Mouse (Mus musculus): ENCODE measurements around the gene Arhgap28. TPM values are rescaled to one million over a fixed set of nuclear protein-coding genes. Genes with fewer than 3 reads are reported as not detected.

Arhgap28 gene
- polyA plus RNA-seq, 1 experiment from 2014 or later: 5.7 TPM

DNA sequence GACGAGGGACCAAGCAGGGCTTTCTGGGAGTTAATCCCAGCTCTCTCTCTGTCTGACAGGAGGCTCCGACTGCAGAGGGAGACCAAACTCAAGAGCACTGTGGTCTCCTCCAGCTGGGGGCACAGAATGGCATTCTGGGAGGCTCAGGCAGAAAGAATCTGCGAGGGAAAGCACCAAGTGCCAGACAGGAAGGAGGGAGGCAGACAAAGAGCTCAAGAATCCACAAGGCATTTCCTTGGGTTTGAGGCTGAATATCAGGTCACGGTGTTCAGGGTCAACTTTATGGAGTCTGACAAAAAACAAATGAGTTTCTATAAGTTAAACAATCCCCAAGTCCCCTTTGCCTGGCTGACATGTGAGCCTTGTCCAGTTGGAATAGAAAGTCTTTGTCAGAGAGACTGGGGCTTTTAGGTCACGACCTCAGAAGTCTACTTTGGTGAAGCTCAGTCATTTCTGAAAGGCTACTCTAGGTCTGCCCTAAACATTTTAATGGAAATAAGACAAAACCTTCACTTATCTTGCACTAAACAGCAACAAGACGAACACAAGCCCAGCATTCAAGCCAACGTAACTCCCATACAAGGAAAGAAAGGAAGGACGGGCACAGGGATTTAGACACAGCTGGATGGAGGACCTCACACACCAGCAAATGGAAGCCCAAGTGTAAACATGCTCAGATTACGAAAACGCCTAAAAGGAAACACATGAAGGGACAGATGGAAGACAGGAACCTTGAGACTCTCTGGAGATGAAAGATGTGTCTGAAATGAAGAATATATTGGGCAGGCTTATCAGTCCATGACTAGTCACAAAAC lies 47.8 kb downstream of the Arhgap28 start:
- 39% methylated on average over 10 of the region's 10 CpGs for WGBS
- no peak for ATAC-seq (ENCODE audit: low FRiP score, low TSS enrichment)
- TF ChIP-seq CTCF (IDR thresholded peaks at IDR 0.05; ENCODE audit: low read depth): 0 out of 2 replicates have a peak, but pooled peaks have one; percentile 8
- TF ChIP-seq EP300 (optimal IDR thresholded peaks at IDR 0.05): no peak
- H3K9ac ChIP-seq (ENCODE audit: low read length): no peak overlapping the region
- H3K27ac ChIP-seq (replicated peaks): peak overlapping the region; percentile 56; the same call in 1 of the 2 replicates
- no peak for DNase-seq (ENCODE audit: low spot score)
- no peaks in the 10 kb centered on the region for H3K27me3 ChIP-seq (ENCODE audit: control insufficient read depth, insufficient read depth, low read length)
- H3K9me3 ChIP-seq (ENCODE audit: control insufficient read depth, low read length): no peaks in the 10 kb centered on the region
- no peaks in the 10 kb centered on the region for H3K36me3 ChIP-seq (ENCODE audit: control insufficient read depth, insufficient read depth, low read length)
- H3K4me3 ChIP-seq (ENCODE audit: low read depth, low read length): no peak overlapping the region
- H3K4me2 ChIP-seq (replicated peaks; ENCODE audit: low read depth): no peak overlapping the region
- peaks cover 5% of the 10 kb centered on the region for H3K4me1 ChIP-seq (replicated peaks; ENCODE audit: control insufficient read depth, insufficient read depth)

DNA sequence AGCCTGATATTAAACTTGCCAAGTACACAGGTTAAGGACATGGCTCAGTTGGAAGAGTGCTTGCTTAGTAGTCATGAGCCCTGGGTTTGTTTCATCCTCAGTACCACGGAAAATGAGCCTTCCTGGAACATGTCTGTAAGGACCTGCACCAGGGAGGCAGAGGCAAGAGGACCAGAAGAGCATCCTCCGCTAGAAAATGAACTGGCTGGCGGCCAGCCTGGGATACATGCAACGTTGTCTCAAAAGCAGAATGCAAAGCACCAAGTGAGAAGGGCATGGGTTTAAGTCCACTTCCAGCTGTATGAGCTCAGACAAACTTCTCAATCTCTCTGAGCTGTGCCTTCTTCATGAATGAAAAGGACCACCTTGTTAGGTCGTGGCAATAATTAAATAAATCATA lies 49.0 kb downstream of the Arhgap28 start:
- no peak for ATAC-seq (ENCODE audit: low FRiP score, low TSS enrichment)
- Histone ChIP-seq H3K9me3 (ENCODE audit: control insufficient read depth, low read length) (no peaks in the 10 kb centered on the region), H3K4me2 (replicated peaks; ENCODE audit: low read depth) (0 out of 2 replicates have a peak overlapping the region, but pooled peaks have one; percentile 12), H3K36me3 (ENCODE audit: control insufficient read depth, insufficient read depth, low read length) (no peaks in the 10 kb centered on the region), H3K4me1 (replicated peaks; ENCODE audit: control insufficient read depth, insufficient read depth) (peaks cover 5% of the 10 kb centered on the region), H3K4me3 (ENCODE audit: low read depth, low read length) (0 out of 2 replicates have a peak overlapping the region, but pooled peaks have one; percentile 3), H3K9ac (ENCODE audit: low read length) (no peak overlapping the region), H3K27ac (replicated peaks) (no peak overlapping the region), H3K27me3 (ENCODE audit: control insufficient read depth, insufficient read depth, low read length) (no peaks in the 10 kb centered on the region)
- no peak for DNase-seq (ENCODE audit: low spot score)
- no peak for TF ChIP-seq CTCF (IDR thresholded peaks at IDR 0.05; ENCODE audit: low read depth)
- TF ChIP-seq EP300 (optimal IDR thresholded peaks at IDR 0.05): no peak
- 55% methylated on average over 5 of the region's 5 CpGs for WGBS

DNA sequence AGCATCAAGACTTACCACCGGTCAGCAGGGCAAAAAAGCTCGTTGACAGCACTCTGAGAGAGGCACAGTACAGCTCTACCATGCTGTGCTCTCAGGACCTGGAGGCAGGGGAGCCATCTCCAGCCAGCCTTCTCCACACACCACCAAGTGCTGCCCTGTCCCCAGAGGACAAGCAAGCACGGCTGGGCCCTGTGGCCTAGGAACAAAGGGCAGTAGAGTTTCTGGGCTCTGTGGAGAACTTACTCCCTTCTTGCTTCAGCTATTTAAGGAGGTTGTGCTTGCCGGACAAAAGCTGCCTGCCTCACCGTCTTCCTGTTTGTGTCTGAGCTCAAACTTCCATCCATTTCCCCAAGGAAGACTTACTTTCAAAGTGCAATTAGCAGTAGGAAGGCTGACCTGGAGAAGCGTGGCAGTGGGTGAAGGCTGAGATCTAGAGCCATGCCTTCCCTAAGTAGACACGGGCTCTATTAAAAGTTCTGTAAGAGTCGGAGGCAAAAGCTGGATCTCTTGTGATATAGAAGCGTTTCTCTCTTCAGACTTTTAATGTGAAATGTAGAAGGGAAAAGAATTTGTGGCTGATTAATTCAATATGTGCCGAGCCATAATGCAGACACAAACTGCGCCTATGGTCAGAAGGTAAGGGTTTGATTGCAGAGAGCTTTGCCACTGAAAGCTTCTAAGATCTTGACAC lies 53.3 kb downstream of the Arhgap28 start:
- 32% methylated on average over 11 of the region's 11 CpGs for WGBS
- Histone ChIP-seq H3K9ac (ENCODE audit: low read length) (peak overlapping the region; percentile 32), H3K4me2 (replicated peaks; ENCODE audit: low read depth) (peak overlapping the region; percentile 35), H3K36me3 (ENCODE audit: control insufficient read depth, insufficient read depth, low read length) (no peaks in the 10 kb centered on the region), H3K4me1 (replicated peaks; ENCODE audit: control insufficient read depth, insufficient read depth) (peaks cover 5% of the 10 kb centered on the region), H3K9me3 (ENCODE audit: control insufficient read depth, low read length) (no peaks in the 10 kb centered on the region), H3K27me3 (ENCODE audit: control insufficient read depth, insufficient read depth, low read length) (no peaks in the 10 kb centered on the region), H3K27ac (replicated peaks) (peak overlapping the region; percentile 80), H3K4me3 (ENCODE audit: low read depth, low read length) (peak overlapping the region; percentile 17)
- DNase-seq (ENCODE audit: low spot score) (no peak), ATAC-seq (ENCODE audit: low FRiP score, low TSS enrichment) (no peak)
- no peak for TF ChIP-seq EP300 (optimal IDR thresholded peaks at IDR 0.05)
- TF ChIP-seq CTCF (IDR thresholded peaks at IDR 0.05; ENCODE audit: low read depth): no peak

DNA sequence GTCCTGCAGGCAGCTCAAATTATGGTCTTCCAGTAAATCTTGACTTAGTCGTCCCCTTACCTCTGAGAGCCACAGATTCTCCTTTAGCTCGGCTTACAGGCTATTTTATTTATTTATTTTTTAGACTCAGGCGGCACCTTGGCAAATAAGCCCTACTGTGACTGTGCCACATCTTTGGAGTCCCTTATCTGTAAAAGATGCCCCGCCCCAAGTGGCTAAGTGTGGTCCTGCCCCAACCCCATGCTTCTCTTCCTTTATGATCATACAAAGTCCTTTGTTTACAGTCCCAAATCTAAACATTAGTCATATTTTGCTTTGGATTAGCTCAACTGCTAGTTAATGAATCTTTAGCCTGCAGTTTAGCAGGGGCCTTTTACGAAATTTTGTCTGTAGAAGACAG lies 55.3 kb downstream of the Arhgap28 start:
- Histone ChIP-seq H3K4me1 (replicated peaks; ENCODE audit: control insufficient read depth, insufficient read depth) (peaks cover under 1% of the 10 kb centered on the region; the same call in 1 of the 2 replicates), H3K27me3 (ENCODE audit: control insufficient read depth, insufficient read depth, low read length) (no peaks in the 10 kb centered on the region), H3K27ac (replicated peaks) (no peak overlapping the region), H3K36me3 (ENCODE audit: control insufficient read depth, insufficient read depth, low read length) (no peaks in the 10 kb centered on the region), H3K4me2 (replicated peaks; ENCODE audit: low read depth) (no peak overlapping the region), H3K4me3 (ENCODE audit: low read depth, low read length) (no peak overlapping the region), H3K9me3 (ENCODE audit: control insufficient read depth, low read length) (no peaks in the 10 kb centered on the region), H3K9ac (ENCODE audit: low read length) (no peak overlapping the region)
- ATAC-seq (ENCODE audit: low FRiP score, low TSS enrichment) (peak; percentile 53; the same call in 1 of the 2 replicates), DNase-seq (ENCODE audit: low spot score) (no peak)
- TF ChIP-seq EP300 (optimal IDR thresholded peaks at IDR 0.05): no peak
- TF ChIP-seq CTCF (IDR thresholded peaks at IDR 0.05; ENCODE audit: low read depth): 0 out of 2 replicates have a peak, but pooled peaks have one; percentile 13
- 28% methylated on average over 5 of the region's 5 CpGs for WGBS

DNA sequence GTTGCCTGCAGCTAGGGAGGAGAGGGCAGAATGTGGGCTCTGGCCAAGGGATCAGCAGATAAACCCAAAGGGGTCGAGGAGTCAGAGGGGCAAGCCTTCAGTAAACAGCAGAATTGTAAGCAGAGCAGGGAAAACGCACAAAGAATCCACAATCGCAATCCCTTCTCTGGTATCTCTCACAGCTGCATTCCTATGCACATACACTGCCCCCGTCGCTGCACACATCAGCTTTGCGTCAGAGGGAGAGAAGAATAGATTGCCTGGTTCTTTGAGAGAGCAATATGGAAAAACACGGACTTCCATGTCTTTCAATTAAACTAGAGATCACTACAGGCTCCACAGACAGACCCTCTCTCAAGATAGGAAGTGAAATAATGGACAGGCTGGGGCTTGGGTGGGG lies 58.5 kb downstream of the Arhgap28 start:
- Histone ChIP-seq H3K4me3 (ENCODE audit: low read depth, low read length) (no peak overlapping the region), H3K9me3 (ENCODE audit: control insufficient read depth, low read length) (no peaks in the 10 kb centered on the region), H3K4me1 (replicated peaks; ENCODE audit: control insufficient read depth, insufficient read depth) (no peaks in the 10 kb centered on the region; the same call in 1 of the 2 replicates), H3K36me3 (ENCODE audit: control insufficient read depth, insufficient read depth, low read length) (no peaks in the 10 kb centered on the region), H3K9ac (ENCODE audit: low read length) (no peak overlapping the region), H3K4me2 (replicated peaks; ENCODE audit: low read depth) (peak overlapping the region; percentile 15; the same call in 1 of the 2 replicates), H3K27me3 (ENCODE audit: control insufficient read depth, insufficient read depth, low read length) (no peaks in the 10 kb centered on the region), H3K27ac (replicated peaks) (0 out of 2 replicates have a peak overlapping the region, but pooled peaks have one; percentile 18)
- 19% methylated on average over 7 of the region's 7 CpGs for WGBS
- no peak for DNase-seq (ENCODE audit: low spot score)
- TF ChIP-seq CTCF (IDR thresholded peaks at IDR 0.05; ENCODE audit: low read depth): no peak
- TF ChIP-seq EP300 (optimal IDR thresholded peaks at IDR 0.05): no peak
- no peak for ATAC-seq (ENCODE audit: low FRiP score, low TSS enrichment)
